8 mouse cellular contexts compared by ENCODE assay signal in genomic region chr7:31052636-31053434, GRCm38 (mm10). TPM values are rescaled to one million over a fixed set of nuclear protein-coding genes. Genes with fewer than 3 reads are reported as not detected.
DNase-seq lines count a peak whose midpoint lies in the region; ATAC-seq and TF ChIP-seq lines count a peak whose summit lies in the region.

No protein-coding gene starts in this region.

- H3K4me3 ChIP-seq in forebrain, embryonic 10.5 days: peak overlapping the region; percentile 35
- peak overlapping the region; percentile 14; the same call in 1 of the 2 replicates for H3K4me3 ChIP-seq in midbrain, embryonic 14.5 days (replicated peaks; ENCODE audit: low read depth, low read length)
- H3K4me3 ChIP-seq in testis, adult 2 months (ENCODE audit: control insufficient read depth, low read depth, low read length): peak overlapping the region; percentile 25

- ATAC-seq in midbrain, embryonic 14.5 days (ENCODE audit: low FRiP score, low TSS enrichment): no peak

- WGBS in forebrain, embryonic 10.5 days: under 1% methylated on average over 34 of the region's 34 CpGs
- under 1% methylated on average over 34 of the region's 34 CpGs for WGBS in midbrain, embryonic 14.5 days

- no peaks in the 10 kb centered on the region for H3K36me3 ChIP-seq in forebrain, embryonic 10.5 days (replicated peaks)
- H3K36me3 ChIP-seq in midbrain, embryonic 14.5 days (ENCODE audit: control insufficient read depth, insufficient read depth, low read length): no peaks in the 10 kb centered on the region
- no peaks in the 10 kb centered on the region for H3K36me3 ChIP-seq in testis, adult 2 months (ENCODE audit: control insufficient read depth, insufficient read depth, low read length)

- no peak for TF ChIP-seq POLR2A in testis, adult 2 months (IDR thresholded peaks at IDR 0.05; ENCODE audit: control insufficient read depth, low read depth, low read length)

- H3K27me3 ChIP-seq in forebrain, embryonic 10.5 days (ENCODE audit: poor library complexity, severe bottlenecking): peaks cover 78% of the 10 kb centered on the region
- peaks cover 38% of the 10 kb centered on the region for H3K27me3 ChIP-seq in midbrain, embryonic 14.5 days (ENCODE audit: control insufficient read depth, insufficient read depth, low read length)
- no peaks in the 10 kb centered on the region; the same call in 1 of the 2 replicates for H3K27me3 ChIP-seq in testis, adult 2 months (ENCODE audit: control insufficient read depth, insufficient read depth, low read length)

- no peak overlapping the region for H3K27ac ChIP-seq in forebrain, embryonic 10.5 days
- H3K27ac ChIP-seq in midbrain, embryonic 14.5 days (replicated peaks; ENCODE audit: low read depth, low read length): no peak overlapping the region
- H3K27ac ChIP-seq in testis, adult 2 months (ENCODE audit: control insufficient read depth, insufficient read depth, low read depth, low read length): no peak overlapping the region

- peaks cover 68% of the 10 kb centered on the region for H3K4me1 ChIP-seq in forebrain, embryonic 10.5 days
- H3K4me1 ChIP-seq in midbrain, embryonic 14.5 days (ENCODE audit: control insufficient read depth, insufficient read depth, low read length): peaks cover 24% of the 10 kb centered on the region
- H3K4me1 ChIP-seq in testis, adult 2 months (ENCODE audit: control insufficient read depth, insufficient read depth, low read length): peaks cover 9% of the 10 kb centered on the region

- peak; percentile 39 for DNase-seq in gastrocnemius, adult 18-20 months (ENCODE audit: low spot score)
- DNase-seq in gastrocnemius, adult 8-10 months (ENCODE audit: low spot score in 2 of 2): no peak
- peak; percentile 70 for DNase-seq in Muller cell, postnatal 12 days (ENCODE audit: inconsistent ontology term)
- DNase-seq in forebrain, embryonic 10.5 days (ENCODE audit: extremely low spot score, low spot score): peak; percentile 39
- peak; percentile 64 for DNase-seq in heart, postnatal 4 days
- DNase-seq in left cerebral cortex, postnatal 36 days (ENCODE audit: low spot score in 2 of 2): peak; percentile 86 to 89
- DNase-seq in midbrain, embryonic 14.5 days: peak; percentile 59

- 0 out of 2 replicates have a peak overlapping the region, but pooled peaks have one; percentile 29 for H3K9ac ChIP-seq in midbrain, embryonic 14.5 days (replicated peaks; ENCODE audit: low read length)

- intact Hi-C loops in left cerebral cortex, postnatal 36 days (cut with DNase I): loop anchor here (5.0 kb wide), 1 partner anchor 96 kb away; the partner anchor contains the start of gene Usf2

- peak overlapping the region; percentile 63 for H3K4me2 ChIP-seq in midbrain, embryonic 14.5 days (ENCODE audit: low read length)

- no peak for TF ChIP-seq CTCF in testis, adult 2 months (IDR thresholded peaks at IDR 0.05; ENCODE audit: control insufficient read depth, insufficient read depth, insufficient replicate concordance, low read depth, low read length)

- H3K9me3 ChIP-seq in forebrain, embryonic 10.5 days: no peaks in the 10 kb centered on the region
- no peaks in the 10 kb centered on the region for H3K9me3 ChIP-seq in midbrain, embryonic 14.5 days (ENCODE audit: control insufficient read depth, low read length)

RNA-seq across cellular contexts. Expression of gene Fxyd7, which starts 1.6 kb away (rescaled TPM):
- 1 to 10 TPM in 1 of 2 experiments, under 1 TPM in 1; 0.94 to 1.2 TPM for total RNA-seq in gastrocnemius, adult 18-20 months (2021)
- 1 to 10 TPM in 2 of 4 experiments, under 1 TPM in 1, not detected in 1; 0.99 to 1.3 (median 1.3) TPM for total RNA-seq in gastrocnemius, adult 8-10 months (2022)
- polyA plus RNA-seq in forebrain, embryonic 10.5 days (2016; fragmentation: Nextera tagmentation; extraction: Ambion mirVana): 0.36 and 1.1 TPM in 2 replicates
- total RNA-seq in heart, postnatal 4 days (2021): 1 to 10 TPM in 1 of 2 experiments, under 1 TPM in 1; 0.98 to 2.4 TPM
- total RNA-seq in left cerebral cortex, postnatal 36 days (2021): 100 to 1,000 TPM; 184 to 245 TPM
- 99.9 and 159 TPM in 2 replicates for polyA plus RNA-seq in midbrain, embryonic 14.5 days (2014; fragmentation: Nextera tagmentation; extraction: Ambion mirVana)
- polyA plus RNA-seq in testis, adult 2 months (2012; rRNA removed): 1.3 and 1.6 TPM in 2 replicates

RNA-seq across cellular contexts. Expression of gene Fxyd1, which starts 4.2 kb away (rescaled TPM):
- total RNA-seq in gastrocnemius, adult 18-20 months (2021): 1,000 to 10,000 TPM in 1 of 2 experiments, 100 to 1,000 TPM in 1; 983 to 1,012 TPM
- 100 to 1,000 TPM; 556 to 826 (median 679) TPM for total RNA-seq in gastrocnemius, adult 8-10 months (2022)
- 2.2 and 2.5 TPM in 2 replicates for polyA plus RNA-seq in forebrain, embryonic 10.5 days (2016; fragmentation: Nextera tagmentation; extraction: Ambion mirVana)
- total RNA-seq in heart, postnatal 4 days (2021): 100 to 1,000 TPM; 646 to 728 TPM
- 10 to 100 TPM; 75.9 to 86.2 TPM for total RNA-seq in left cerebral cortex, postnatal 36 days (2021)
- 2.8 and 9.0 TPM in 2 replicates for polyA plus RNA-seq in midbrain, embryonic 14.5 days (2014; fragmentation: Nextera tagmentation; extraction: Ambion mirVana)
- 94.7 and 104 TPM in 2 replicates for polyA plus RNA-seq in testis, adult 2 months (2012; rRNA removed)

RNA-seq across cellular contexts. Expression of gene Lgi4, which starts 6.3 kb away (rescaled TPM):
- 1 to 10 TPM; 1.7 to 3.5 TPM for total RNA-seq in gastrocnemius, adult 18-20 months (2021)
- 1 to 10 TPM; 1.4 to 3.5 (median 2.3) TPM for total RNA-seq in gastrocnemius, adult 8-10 months (2022)
- 0.58 and 0.68 TPM in 2 replicates for polyA plus RNA-seq in forebrain, embryonic 10.5 days (2016; fragmentation: Nextera tagmentation; extraction: Ambion mirVana)
- 1 to 10 TPM in 1 of 2 experiments, under 1 TPM in 1; 0.95 to 1.4 TPM for total RNA-seq in heart, postnatal 4 days (2021)
- 10 to 100 TPM; 27.4 to 28.7 TPM for total RNA-seq in left cerebral cortex, postnatal 36 days (2021)
- polyA plus RNA-seq in midbrain, embryonic 14.5 days (2014; fragmentation: Nextera tagmentation; extraction: Ambion mirVana): 0.16 and 0.17 TPM in 2 replicates
- 2.0 TPM in 2 replicates for polyA plus RNA-seq in testis, adult 2 months (2012; rRNA removed)

RNA-seq across cellular contexts. Expression of gene Fxyd5, which starts 10.6 kb away (rescaled TPM):
- 10 to 100 TPM in 1 of 2 experiments, 1 to 10 TPM in 1; 7.6 to 13.4 TPM for total RNA-seq in gastrocnemius, adult 18-20 months (2021)
- 1 to 10 TPM; 4.7 to 8.7 (median 6.1) TPM for total RNA-seq in gastrocnemius, adult 8-10 months (2022)
- polyA plus RNA-seq in forebrain, embryonic 10.5 days (2016; fragmentation: Nextera tagmentation; extraction: Ambion mirVana): 10.2 and 10.4 TPM in 2 replicates
- 10 to 100 TPM; 28.9 to 31.7 TPM for total RNA-seq in heart, postnatal 4 days (2021)
- total RNA-seq in left cerebral cortex, postnatal 36 days (2021): 10 to 100 TPM; 19.8 to 39.0 TPM
- 7.9 and 10.8 TPM in 2 replicates for polyA plus RNA-seq in midbrain, embryonic 14.5 days (2014; fragmentation: Nextera tagmentation; extraction: Ambion mirVana)
- 8.3 and 12.1 TPM in 2 replicates for polyA plus RNA-seq in testis, adult 2 months (2012; rRNA removed)

RNA-seq across cellular contexts. Expression of gene Fxyd3, which starts 23.7 kb away (rescaled TPM):
- total RNA-seq in gastrocnemius, adult 18-20 months (2021): 1 to 10 TPM in 1 of 2 experiments, under 1 TPM in 1; 1.00 to 1.6 TPM
- 1 to 10 TPM in 2 of 4 experiments, under 1 TPM in 2; 0.77 to 1.3 (median 0.92) TPM for total RNA-seq in gastrocnemius, adult 8-10 months (2022)
- 1.9 and 2.8 TPM in 2 replicates for polyA plus RNA-seq in forebrain, embryonic 10.5 days (2016; fragmentation: Nextera tagmentation; extraction: Ambion mirVana)
- total RNA-seq in heart, postnatal 4 days (2021): 1 to 10 TPM; 2.0 to 3.5 TPM
- total RNA-seq in left cerebral cortex, postnatal 36 days (2021): not detected
- polyA plus RNA-seq in midbrain, embryonic 14.5 days (2014; fragmentation: Nextera tagmentation; extraction: Ambion mirVana): not detected in 2 replicates
- 0.64 and 6.4 TPM in 2 replicates for polyA plus RNA-seq in testis, adult 2 months (2012; rRNA removed)

Comparison
In these comparisons a context has a peak if more than half of its experiments do, and no peak if none do; other contexts are left out.
1. DNase-seq: peak in gastrocnemius, adult 18-20 months (single experiment), Muller cell, postnatal 12 days (single experiment), forebrain, embryonic 10.5 days (single experiment), heart, postnatal 4 days (single experiment), left cerebral cortex, postnatal 36 days (2 of 2) and midbrain, embryonic 14.5 days (single experiment); none in gastrocnemius, adult 8-10 months (0 of 2).
2. RNA of gene Fxyd7, which starts 1.6 kb away (total RNA-seq): 184 to 245 TPM in left cerebral cortex, postnatal 36 days; 0.98 to 2.4 TPM in heart, postnatal 4 days, 0.99 to 1.3 TPM in gastrocnemius, adult 8-10 months and 0.94 to 1.2 TPM in gastrocnemius, adult 18-20 months; every median in the first group is over 10 times any median in the second.
3. RNA of gene Fxyd1, which starts 4.2 kb away (total RNA-seq): 983 to 1,012 TPM in gastrocnemius, adult 18-20 months, 556 to 826 TPM in gastrocnemius, adult 8-10 months and 646 to 728 TPM in heart, postnatal 4 days; 75.9 to 86.2 TPM in left cerebral cortex, postnatal 36 days; every median in the first group is over 4 times any median in the second.
4. RNA of gene Lgi4, which starts 6.3 kb away (total RNA-seq): 27.4 to 28.7 TPM in left cerebral cortex, postnatal 36 days; 1.7 to 3.5 TPM in gastrocnemius, adult 18-20 months, 1.4 to 3.5 TPM in gastrocnemius, adult 8-10 months and 0.95 to 1.4 TPM in heart, postnatal 4 days; every median in the first group is over 4 times any median in the second.
5. Peak in every context shown above with its lines, with median percentiles within 50 percentile points of each other: H3K4me3 ChIP-seq.